Mouse (Mus musculus) splenic B cell, adult 2 months (primary cell): ENCODE measurements at regions not wholly inside any gene's neighbourhood (a gene's known extent, or its start where the extent isn't known, plus 50 kb on each side); places are given as distances from the start of the nearest gene placed in this dataset.

Source experiments
- DNase-seq: peaks from one replicate; pipeline ENCODE4 v3.0.0-alpha.2; 2011; ENCODE audit warnings: low read depth, low spot score
- H3K27me3 ChIP-seq: 2 replicates; pipeline ENCODE4 v1.6.1; 2012; ENCODE audit warnings: mild to moderate bottlenecking, low read length, moderate library complexity, mixed read lengths; ENCODE audit not compliant: control insufficient read depth, poor library complexity, insufficient read depth, severe bottlenecking
- H3K36me3 ChIP-seq: 2 replicates; pipeline ENCODE4 v1.6.1; 2012; ENCODE audit warnings: mild to moderate bottlenecking, low read length, moderate library complexity, mixed read lengths; ENCODE audit not compliant: control insufficient read depth, poor library complexity, insufficient read depth, severe bottlenecking

DNA sequence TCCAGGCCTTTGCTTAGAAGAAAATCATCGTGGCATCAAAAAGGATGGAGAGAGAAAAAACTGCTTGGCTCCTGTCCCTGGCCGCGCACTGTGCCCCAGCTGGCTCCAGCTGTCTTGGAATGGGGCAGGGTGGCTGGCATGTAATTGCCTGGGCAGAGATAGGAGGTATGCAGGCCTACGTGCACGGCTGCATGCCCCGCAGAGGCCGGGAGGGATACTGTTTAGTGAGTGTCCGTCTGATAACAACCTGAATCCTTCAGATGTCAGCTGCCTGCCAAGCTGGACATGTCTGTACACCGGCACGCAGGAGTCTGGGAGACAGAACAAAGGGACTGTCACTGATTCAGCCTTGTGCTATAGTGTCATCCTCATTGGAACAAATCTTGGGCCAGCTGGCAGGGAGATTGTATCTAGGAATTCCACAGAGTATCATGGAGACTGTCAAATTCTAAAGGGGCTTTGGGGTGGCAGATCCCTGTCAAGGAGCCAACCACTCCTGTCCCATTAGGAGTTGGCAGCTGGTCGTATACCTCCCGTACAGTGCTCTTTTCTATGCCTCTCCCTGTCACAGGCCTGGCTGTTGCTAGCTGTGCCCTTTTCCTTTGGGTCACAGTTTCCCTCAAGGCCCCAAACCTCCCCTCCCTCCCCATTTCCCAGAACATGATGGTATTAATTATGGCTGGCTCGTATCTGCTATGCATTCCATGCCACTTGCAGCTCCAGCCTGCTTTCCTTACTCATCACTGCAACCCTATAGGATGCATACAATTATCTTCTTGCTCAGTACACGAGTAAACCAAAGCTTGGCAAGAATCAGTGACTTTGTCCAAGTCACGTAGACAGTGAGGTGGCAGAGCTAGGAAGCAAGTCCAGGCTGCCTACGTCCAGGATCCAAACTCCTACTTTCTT is 83.5 kb upstream of the Egln3 start:
- no peaks in the 10 kb centered on the region for H3K27me3 ChIP-seq
- H3K36me3 ChIP-seq: no peaks in the 10 kb centered on the region
- no peak for DNase-seq

DNA sequence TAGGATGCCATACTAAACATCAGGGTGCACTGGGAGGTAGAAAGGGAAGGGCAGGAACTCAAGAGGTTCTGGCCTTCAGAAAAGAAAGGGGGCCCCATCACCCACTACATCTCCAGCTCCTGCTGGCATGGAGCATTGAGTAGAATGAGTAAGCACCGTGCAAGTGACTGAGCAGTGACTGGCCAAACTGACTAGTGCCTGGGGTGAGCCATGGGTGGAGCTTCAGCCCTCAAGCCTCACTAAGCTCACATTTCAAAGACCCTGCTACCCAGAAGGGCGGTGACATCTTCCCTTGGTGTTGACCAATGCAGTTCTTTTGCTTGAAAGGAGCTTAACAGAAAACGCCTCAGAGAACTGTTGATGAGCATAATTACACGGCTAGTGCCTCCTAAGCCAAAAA is 80.0 kb upstream of the Egln3 start:
- H3K36me3 ChIP-seq: no peaks in the 10 kb centered on the region
- no peaks in the 10 kb centered on the region for H3K27me3 ChIP-seq
- DNase-seq: no peak

DNA sequence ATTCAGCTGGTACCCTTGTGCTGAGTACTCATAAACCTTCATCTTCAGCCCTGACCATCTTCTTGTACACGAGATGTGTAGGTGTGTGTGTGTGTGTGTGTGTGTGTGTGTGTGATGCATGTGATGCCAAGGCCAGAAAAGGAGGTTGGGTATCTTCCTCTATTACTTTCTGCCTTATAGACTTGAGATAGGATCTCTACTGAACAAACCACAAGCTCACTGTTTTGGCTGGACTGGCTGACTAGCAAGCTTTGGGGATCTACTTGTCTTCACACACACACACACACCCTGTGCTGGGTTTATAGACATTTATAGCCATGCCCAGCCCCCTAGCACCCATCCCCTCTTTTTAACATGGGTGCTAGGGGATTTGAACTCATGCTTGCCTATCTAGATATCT is 79.4 kb upstream of the Egln3 start:
- Histone ChIP-seq H3K36me3 (no peaks in the 10 kb centered on the region), H3K27me3 (no peaks in the 10 kb centered on the region)
- DNase-seq: no peak

DNA sequence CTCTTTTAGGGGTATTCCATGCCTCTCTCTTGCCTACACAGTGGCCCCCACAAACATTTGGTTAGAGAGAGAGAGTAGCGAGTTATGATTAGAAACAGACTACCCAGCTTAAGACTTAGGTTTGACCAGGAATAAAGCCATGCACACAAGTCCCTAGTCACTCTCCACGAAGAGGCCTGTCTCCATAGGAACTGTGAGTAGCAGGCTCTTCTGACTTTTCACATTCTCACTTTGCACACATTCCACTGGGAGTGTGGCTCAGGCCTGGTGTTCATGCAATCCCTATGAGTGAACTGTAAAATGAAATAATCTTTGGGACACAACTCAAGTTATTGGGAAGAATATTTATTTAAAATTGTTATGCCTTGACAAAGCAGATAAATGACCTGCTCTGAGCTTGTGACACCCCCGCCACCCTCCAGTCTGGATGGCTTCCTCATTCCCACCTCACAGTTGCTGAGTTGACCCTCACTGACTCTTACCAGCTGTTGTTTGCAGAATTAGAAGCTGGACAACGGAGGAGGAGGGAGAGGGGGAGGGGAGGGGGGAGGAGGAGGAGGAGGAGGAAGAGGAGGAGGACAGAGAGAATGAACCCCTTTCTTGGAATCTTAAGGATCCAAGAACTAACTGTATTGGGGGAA is 78.7 kb upstream of the Egln3 start:
- DNase-seq: no peak

DNA sequence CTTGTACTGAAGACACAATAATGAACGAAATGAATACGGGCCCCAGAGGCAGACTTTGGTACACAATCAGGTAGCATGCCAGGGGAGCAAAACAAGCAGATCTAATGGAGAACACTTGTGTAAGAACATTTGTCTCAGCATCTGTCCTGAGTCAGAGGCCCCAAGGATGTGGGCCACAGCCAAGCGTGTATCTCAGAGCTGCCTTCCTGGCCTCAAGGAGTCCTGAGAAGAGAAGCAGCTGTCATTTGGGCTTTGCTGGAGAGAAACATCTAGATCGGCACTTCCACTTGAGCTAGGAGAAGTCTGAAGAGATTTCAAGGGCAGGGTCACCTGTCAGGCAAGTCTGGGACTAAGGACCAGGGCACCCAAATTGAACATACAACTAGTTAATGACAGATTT is 76.8 kb upstream of the Egln3 start:
- Histone ChIP-seq H3K27me3 (no peaks in the 10 kb centered on the region), H3K36me3 (no peaks in the 10 kb centered on the region)
- no peak for DNase-seq

More for the DNA sequence above, 78.7 kb upstream of the Egln3 start:
- Histone ChIP-seq H3K36me3 (no peaks in the 10 kb centered on the region), H3K27me3 (no peaks in the 10 kb centered on the region)

DNA sequence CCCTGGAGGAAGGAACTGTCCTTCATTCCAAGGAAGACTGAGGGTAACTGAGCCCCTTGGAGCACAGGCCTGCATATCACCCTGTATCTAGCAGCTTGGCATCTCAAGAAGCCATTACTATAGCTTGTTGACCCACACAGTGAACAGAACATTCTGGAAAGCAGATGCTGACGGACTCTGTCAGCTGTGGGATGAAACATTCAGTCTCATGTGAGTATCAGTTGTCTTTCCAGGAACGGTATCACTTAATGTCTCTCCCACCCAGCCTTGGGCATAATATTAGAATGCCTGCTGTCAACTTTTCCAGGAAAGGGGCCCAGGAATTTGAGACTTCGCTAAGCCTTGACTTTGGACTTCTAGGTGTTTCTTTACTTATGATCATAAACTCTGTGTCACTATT is 76.3 kb upstream of the Egln3 start:
- no peak for DNase-seq
- H3K27me3 ChIP-seq: no peaks in the 10 kb centered on the region
- H3K36me3 ChIP-seq: no peaks in the 10 kb centered on the region

DNA sequence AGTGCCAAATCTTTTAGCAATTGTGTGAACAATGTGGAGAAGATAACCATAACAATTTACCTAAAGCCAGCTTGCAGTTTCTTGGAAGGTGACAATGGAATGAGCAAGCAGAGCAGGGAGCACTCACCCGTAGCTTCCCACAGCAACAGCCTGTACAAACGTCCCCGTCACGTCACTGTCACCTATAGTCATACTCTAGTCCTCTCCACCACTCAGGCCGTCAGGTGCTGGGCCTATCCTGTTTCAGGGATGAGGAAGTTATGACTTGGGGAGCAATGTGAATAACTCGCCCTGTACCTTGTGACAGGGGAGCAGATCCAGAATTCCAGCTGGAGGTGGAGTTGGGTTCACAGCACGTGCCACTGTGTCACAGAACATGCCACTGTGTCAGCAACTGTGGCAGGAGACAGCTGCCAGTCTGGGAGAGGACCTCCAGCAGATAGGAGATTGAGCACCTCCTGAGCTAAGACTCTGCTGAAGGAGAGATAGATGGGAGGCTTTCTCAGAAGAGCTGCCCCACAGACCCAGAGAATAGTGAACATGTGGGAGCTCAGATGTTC is 73.4 kb upstream of the Egln3 start:
- no peak for DNase-seq
- Histone ChIP-seq H3K27me3 (no peaks in the 10 kb centered on the region), H3K36me3 (no peaks in the 10 kb centered on the region)

DNA sequence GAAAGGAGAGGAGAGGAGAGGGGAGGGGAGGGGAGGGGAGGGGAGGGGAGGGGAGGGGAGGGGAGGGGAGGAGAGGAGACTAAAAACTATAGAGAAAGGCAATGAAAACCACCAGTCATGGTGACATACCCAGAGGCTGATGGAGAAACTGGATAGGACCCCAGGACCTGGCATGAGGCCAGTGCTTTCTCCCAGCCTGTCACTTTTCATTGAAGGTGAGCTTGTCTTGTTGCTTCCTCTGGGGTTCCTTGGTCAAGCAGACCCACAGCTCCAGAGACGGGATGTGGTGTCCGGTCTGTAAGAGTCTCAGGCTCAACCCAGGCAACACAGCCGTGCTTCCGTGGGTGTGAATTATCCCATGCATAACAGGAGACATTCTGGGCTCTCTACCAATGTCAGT is 69.8 kb upstream of the Egln3 start:
- no peaks in the 10 kb centered on the region for H3K36me3 ChIP-seq
- no peaks in the 10 kb centered on the region for H3K27me3 ChIP-seq
- no peak for DNase-seq

DNA sequence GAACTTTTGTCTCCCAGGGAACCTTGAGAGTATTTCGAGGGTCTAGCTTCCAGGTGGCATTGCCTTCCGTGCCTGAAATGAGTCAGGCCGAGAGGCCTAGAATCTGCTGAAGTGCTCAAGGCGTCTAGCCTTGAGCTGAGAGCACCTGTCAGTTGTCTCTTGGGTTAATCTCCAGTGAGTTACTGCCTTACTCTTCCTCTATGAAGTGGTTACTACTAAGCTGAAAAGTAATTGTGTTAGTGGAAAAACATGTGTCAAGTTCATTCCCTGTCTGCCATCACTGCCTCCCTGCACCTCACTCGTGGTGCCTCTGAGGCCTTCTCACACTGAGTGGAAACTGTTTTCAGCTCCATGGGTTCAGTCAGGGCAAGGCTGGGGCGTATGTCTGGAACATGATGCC is 69.0 kb upstream of the Egln3 start:
- Histone ChIP-seq H3K27me3 (no peaks in the 10 kb centered on the region), H3K36me3 (no peaks in the 10 kb centered on the region)
- no peak for DNase-seq

DNA sequence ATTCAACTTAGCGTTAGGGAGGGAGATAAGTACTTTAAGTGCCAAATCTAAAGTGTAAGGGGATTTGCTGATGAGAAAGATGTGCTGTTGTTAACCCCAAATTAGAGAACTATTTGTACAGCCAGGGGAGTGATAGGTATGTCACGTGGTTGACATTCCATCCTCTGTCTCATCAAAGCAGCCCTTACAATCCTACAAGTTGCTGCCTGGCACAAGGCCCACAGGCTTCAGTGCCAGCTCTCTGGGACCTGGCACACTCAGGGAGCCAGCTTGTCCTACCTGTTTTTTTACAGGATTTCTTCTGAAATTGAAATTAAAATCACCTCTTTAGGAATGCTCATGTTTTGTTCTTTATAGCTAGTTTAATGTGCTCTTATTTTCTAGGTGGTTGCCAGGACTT is 68.6 kb upstream of the Egln3 start:
- Histone ChIP-seq H3K27me3 (no peaks in the 10 kb centered on the region), H3K36me3 (no peaks in the 10 kb centered on the region)
- no peak for DNase-seq

DNA sequence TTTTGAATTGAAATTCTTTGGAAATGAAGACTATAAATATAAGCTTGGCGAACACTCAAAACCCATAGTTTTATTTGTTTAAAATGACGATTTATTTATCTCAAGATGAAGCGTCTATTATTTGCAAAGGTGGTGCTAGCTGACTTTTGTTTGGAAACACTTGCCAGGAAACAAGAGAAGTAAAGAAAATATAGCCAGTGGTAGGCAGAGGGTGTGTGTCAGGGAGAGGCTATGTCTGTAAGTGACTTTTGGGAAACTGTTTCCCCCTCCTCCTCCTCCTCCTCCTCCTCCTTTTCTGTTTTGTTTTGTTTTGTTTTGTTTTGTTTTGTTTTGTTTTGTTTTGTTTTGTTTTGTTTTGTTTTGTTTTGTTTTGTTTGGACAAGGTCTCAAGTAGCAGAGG is 62.2 kb upstream of the Egln3 start:
- Histone ChIP-seq H3K36me3 (no peaks in the 10 kb centered on the region), H3K27me3 (no peaks in the 10 kb centered on the region)
- no peak for DNase-seq

DNA sequence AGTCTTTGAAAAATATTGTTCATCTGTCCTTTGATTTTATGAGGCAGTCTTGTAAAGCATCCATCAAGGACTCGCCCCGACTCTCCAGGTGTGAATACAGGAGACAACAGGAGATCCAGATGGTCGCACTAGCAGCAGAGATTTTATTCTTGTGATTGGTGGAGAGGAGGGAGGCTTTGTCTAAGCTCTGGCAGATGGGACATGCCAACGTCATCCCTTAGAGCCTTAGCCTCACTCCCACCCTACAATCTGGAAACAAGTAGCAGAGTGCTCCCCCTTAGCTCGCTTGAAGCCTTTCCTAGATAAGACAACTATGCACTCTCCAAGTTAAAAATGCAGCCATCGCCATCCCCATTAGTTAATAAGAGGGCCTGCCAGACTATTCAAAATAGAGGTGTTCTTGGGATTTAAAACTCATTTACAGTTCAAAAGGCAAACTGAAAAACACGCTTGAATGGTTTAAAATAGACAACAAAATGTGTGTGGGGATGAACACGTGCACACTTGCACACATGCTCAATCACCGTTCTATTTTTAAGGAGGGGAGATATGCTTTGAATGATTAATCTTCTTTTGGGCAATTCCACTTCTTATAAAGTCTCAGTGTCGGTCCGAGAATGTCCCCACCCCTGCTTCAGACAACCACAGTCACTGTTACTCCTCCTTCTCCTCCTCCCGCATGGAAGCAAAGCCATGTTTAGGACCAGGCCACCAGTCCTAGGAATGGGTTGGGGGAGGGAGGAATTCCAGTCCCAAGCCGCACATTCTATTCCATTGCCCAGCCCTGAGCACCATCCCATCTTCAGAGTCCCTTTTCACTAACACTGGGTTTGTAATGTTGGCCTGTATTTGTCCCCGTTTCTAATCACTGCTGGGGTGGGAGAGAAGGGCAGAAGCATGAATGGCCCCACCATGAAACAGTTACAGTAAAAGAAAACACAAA is 61.5 kb upstream of the Egln3 start:
- no peak for DNase-seq
- no peaks in the 10 kb centered on the region for H3K27me3 ChIP-seq
- no peaks in the 10 kb centered on the region for H3K36me3 ChIP-seq

DNA sequence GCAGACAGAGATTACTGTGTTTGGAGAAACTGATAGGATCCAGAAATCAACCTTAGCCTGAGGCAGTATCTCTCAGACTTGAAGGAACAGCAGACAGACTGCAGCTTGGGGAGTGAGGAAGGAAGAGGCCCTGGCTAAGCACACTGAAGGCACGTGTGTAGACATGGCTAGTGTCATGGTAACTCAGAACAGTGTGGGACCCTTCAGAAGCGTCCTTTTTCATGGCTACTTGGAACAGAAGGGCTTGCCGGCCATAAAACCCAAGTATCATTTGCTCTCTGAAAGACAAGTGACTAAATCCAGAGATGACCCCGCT is 60.7 kb upstream of the Egln3 start:
- no peak for DNase-seq
- Histone ChIP-seq H3K27me3 (no peaks in the 10 kb centered on the region), H3K36me3 (no peaks in the 10 kb centered on the region)

DNA sequence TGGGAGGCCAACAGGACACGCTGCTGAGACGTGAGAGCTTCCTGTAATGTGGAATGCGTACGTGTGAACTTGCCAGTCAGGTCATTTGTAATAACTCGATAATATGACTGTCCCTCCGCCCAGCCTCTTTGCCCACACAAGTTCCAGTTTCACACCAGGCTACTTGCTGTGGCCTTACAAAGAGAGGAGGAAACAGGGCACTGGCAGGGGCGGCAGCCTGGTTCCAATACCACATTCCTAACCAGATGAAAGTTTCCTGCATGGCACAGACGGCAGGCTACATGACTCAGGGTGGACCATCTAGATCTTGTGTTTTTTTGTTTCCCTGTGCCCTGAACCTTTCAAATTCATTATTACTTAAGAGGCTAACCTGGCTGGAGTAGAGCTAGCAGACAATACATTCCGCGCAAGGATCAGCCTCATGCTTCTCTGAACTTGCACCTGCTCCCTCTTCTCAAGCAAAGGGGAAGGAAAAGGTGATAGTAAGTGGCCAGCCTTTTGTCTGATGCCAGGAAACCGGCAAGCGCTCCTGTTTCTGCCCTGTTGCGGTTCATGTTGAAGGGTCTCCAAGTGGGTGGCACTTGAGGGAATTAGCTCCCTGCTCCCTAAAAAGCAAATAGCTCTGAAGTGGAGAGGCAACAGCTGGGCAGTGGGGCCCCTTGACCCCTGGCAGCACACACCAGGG is 60.2 kb upstream of the Egln3 start:
- Histone ChIP-seq H3K36me3 (no peaks in the 10 kb centered on the region), H3K27me3 (no peaks in the 10 kb centered on the region)
- DNase-seq: no peak
